Mouse (Mus musculus) heart, adult 2 months (tissue): ENCODE data around the gene Pacs1.

Experiments used
- CTCF ChIP-seq: fragments of 200-600 bp; IDR thresholded peaks from 2 replicates; pipeline ENCODE4 v1.8.1; 2022; ENCODE audit warnings: antibody characterized with exemption, mild to moderate bottlenecking, moderate library complexity
- POLR2A ChIP-seq: fragments of 200-500 bp; IDR thresholded peaks from 2 replicates; pipeline ENCODE4 v1.6.1; 2011; ENCODE audit warnings: mild to moderate bottlenecking, low read depth, low read length, control low read depth; ENCODE audit not compliant: insufficient read depth

DNA sequence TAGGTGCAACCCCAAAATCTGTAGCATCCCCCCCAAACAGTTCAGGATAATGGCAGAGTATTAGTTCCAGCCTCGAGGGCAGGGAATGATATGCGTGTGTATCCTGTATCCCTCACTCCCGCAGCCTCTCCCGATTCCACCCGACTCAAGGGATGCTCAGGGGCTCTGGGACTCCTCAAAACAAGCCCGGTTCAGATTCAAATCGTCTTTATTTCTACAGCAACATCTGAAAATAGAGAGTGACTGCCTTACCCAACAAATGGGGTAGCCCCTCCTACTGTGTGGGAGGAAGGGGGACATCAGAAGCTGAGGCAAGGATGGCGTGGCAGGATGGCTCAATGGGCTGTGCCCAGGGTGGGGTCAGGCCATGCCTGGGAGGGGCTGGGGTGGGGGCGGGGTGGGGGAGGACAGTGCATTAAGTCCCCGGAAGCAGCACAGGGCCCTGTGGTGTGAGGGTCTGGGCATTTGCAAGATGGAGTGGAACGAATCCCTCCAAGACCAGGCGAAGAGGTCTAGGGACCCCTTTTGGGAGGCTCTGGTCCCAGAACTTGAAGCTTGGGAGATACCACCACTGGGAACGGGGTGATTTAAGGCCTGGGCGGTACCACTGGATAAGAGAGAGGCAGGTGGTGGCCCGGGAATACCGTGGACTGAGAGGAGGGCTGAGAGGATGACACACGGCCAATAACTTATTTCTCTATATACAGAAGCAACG, 165.2 kb downstream of the Pacs1 start:
- TF ChIP-seq POLR2A (no peak), CTCF (no peak)
